Mouse (Mus musculus) kidney, postnatal 0 days (tissue): ENCODE measurements at regions not wholly inside any gene's neighbourhood (a gene's known extent, or its start where the extent isn't known, plus 50 kb on each side); places are given as distances from the start of the nearest gene placed in this dataset.
A peak's percentile ranks its signal among the peaks of the same experiment; 100 is the strongest.

Source experiments
- ATAC-seq: fragments of 200-750 bp; cut with Nextera tagmentation; replicated peaks from 2 replicates; pipeline ENCODE4 v1.8.0; 2017; ENCODE audit warnings: low read depth, moderate number of reproducible peaks, moderate TSS enrichment, moderate library complexity; ENCODE audit not compliant: low FRiP score
- DNase-seq: peaks from one replicate; pipeline ENCODE4 v3.0.0-alpha.2; 2016; ENCODE audit warnings: low spot score
- H3K27ac ChIP-seq: fragments of 300-500 bp; sonication (generic); 2 replicates; pipeline ENCODE4 v1.5.1; 2014; ENCODE audit warnings: mild to moderate bottlenecking
- H3K27me3 ChIP-seq: fragments of 300-500 bp; sonication (generic); 2 replicates; pipeline ENCODE4 v1.6.1; 2014; ENCODE audit warnings: low read length, mixed read lengths; ENCODE audit not compliant: insufficient read depth
- H3K36me3 ChIP-seq: fragments of 300-500 bp; sonication (generic); 2 replicates; pipeline ENCODE4 v1.6.1; 2014; ENCODE audit warnings: low read length, mixed read lengths; ENCODE audit not compliant: insufficient read depth
- H3K4me1 ChIP-seq: fragments of 300-500 bp; sonication (generic); replicated peaks from 2 replicates; pipeline ENCODE4 v1.6.1; 2014; ENCODE audit warnings: antibody characterized with exemption, low read length, mixed read lengths; ENCODE audit not compliant: insufficient read depth
- H3K4me2 ChIP-seq: fragments of 300-500 bp; sonication (generic); 2 replicates; pipeline ENCODE4 v1.6.1; 2014; ENCODE audit warnings: mild to moderate bottlenecking, low read length, moderate library complexity, mixed read lengths
- H3K4me3 ChIP-seq: fragments of 300-500 bp; sonication (generic); replicated peaks from 2 replicates; pipeline ENCODE4 v1.5.1; 2014; ENCODE audit warnings: low read depth, low read length
- H3K9ac ChIP-seq: fragments of 300-500 bp; sonication (generic); 2 replicates; pipeline ENCODE4 v1.6.1; 2014; ENCODE audit warnings: low read depth, low read length
- H3K9me3 ChIP-seq: fragments of 300-500 bp; sonication (generic); replicated peaks from 2 replicates; pipeline ENCODE4 v1.6.1; 2016; ENCODE audit warnings: low read length, inconsistent platforms, mixed read lengths
- CTCF ChIP-seq: IDR thresholded peaks from 2 replicates; pipeline ENCODE4 v1.5.1; 2016; ENCODE audit warnings: antibody characterized with exemption, low read depth, mild to moderate bottlenecking, moderate library complexity
- WGBS: fragments of 180-500 bp; shearing (Covaris S2); extraction: QIAGEN DNeasy Blood & Tissue Kit; methylation state at CpG from one replicate; pipeline ENCODE4 v1.1.7; 2014; 5-methylcytosine and 5-hydroxymethylcytosine counted together

GRCm38 (mm10) chr14:45714311-45714710, 56.4 kb upstream of the Ddhd1 start:
- 30% methylated on average over 1 of the region's 1 CpGs for WGBS

GRCm38 (mm10) chr14:45714786-45715185, 56.8 kb upstream of the Ddhd1 start:
- TF ChIP-seq CTCF: no peak
- Histone ChIP-seq H3K36me3 (no peaks in the 10 kb centered on the region), H3K27ac (no peak overlapping the region), H3K4me3 (no peak overlapping the region), H3K4me1 (no peaks in the 10 kb centered on the region), H3K27me3 (no peaks in the 10 kb centered on the region), H3K9me3 (no peaks in the 10 kb centered on the region), H3K4me2 (no peak overlapping the region), H3K9ac (no peak overlapping the region)
- ATAC-seq: no peak
- DNase-seq: no peak

More at GRCm38 (mm10) chr14:45714311-45714710, 56.4 kb upstream of the Ddhd1 start:
- no peak for ATAC-seq
- Histone ChIP-seq H3K4me2 (no peak overlapping the region), H3K9ac (no peak overlapping the region), H3K9me3 (no peaks in the 10 kb centered on the region), H3K4me1 (no peaks in the 10 kb centered on the region), H3K27ac (no peak overlapping the region), H3K4me3 (no peak overlapping the region), H3K36me3 (no peaks in the 10 kb centered on the region), H3K27me3 (no peaks in the 10 kb centered on the region)
- DNase-seq: no peak
- TF ChIP-seq CTCF: no peak

GRCm38 (mm10) chr14:45716100-45716499, 58.2 kb upstream of the Ddhd1 start:
- ATAC-seq (no peak), DNase-seq (no peak)
- H3K9me3 ChIP-seq: no peaks in the 10 kb centered on the region
- H3K36me3 ChIP-seq: no peaks in the 10 kb centered on the region
- H3K4me1 ChIP-seq: no peaks in the 10 kb centered on the region
- no peak overlapping the region for H3K27ac ChIP-seq
- no peak overlapping the region for H3K9ac ChIP-seq
- no peak overlapping the region for H3K4me2 ChIP-seq
- 41% methylated on average over 1 of the region's 1 CpGs for WGBS
- TF ChIP-seq CTCF: no peak
- H3K4me3 ChIP-seq: no peak overlapping the region
- 0 out of 2 replicates have a peak, but pooled peaks cover 3% of the 10 kb centered on the region for H3K27me3 ChIP-seq

GRCm38 (mm10) chr14:45722887-45723286, 64.9 kb upstream of the Ddhd1 start:
- no peak overlapping the region for H3K4me2 ChIP-seq
- ATAC-seq (no peak; the same call in 1 of the 2 replicates), DNase-seq (peak; percentile 71)
- no peaks in the 10 kb centered on the region for H3K4me1 ChIP-seq
- H3K36me3 ChIP-seq: no peaks in the 10 kb centered on the region
- H3K9me3 ChIP-seq: no peaks in the 10 kb centered on the region; the same call in 1 of the 2 replicates
- H3K4me3 ChIP-seq: no peak overlapping the region
- TF ChIP-seq CTCF: no peak
- WGBS: 9% methylated on average over 6 of the region's 6 CpGs
- no peak overlapping the region for H3K27ac ChIP-seq
- no peak overlapping the region for H3K9ac ChIP-seq
- H3K27me3 ChIP-seq: 0 out of 2 replicates have a peak, but pooled peaks cover 3% of the 10 kb centered on the region

GRCm38 (mm10) chr14:45724341-45724740, 66.4 kb upstream of the Ddhd1 start:
- no peak for DNase-seq
- H3K4me2 ChIP-seq: no peak overlapping the region
- H3K4me3 ChIP-seq: no peak overlapping the region
- H3K27ac ChIP-seq: no peak overlapping the region
- no peaks in the 10 kb centered on the region; the same call in 1 of the 2 replicates for H3K9me3 ChIP-seq
- H3K36me3 ChIP-seq: no peaks in the 10 kb centered on the region
- no peaks in the 10 kb centered on the region for H3K4me1 ChIP-seq
- ATAC-seq: no peak
- H3K9ac ChIP-seq: no peak overlapping the region
- 0 out of 2 replicates have a peak, but pooled peaks cover 3% of the 10 kb centered on the region for H3K27me3 ChIP-seq
- no peak for TF ChIP-seq CTCF
- WGBS: 96% methylated on average over 2 of the region's 2 CpGs

- no peak for ATAC-seq
- H3K4me1 ChIP-seq: no peaks in the 10 kb centered on the region
Measured at GRCm38 (mm10) chr14:45734530-45735410, 76.8 kb upstream of the Ddhd1 start.

More at GRCm38 (mm10) chr14:45734530-45735410, 76.8 kb upstream of the Ddhd1 start:
- H3K4me2 ChIP-seq: no peak overlapping the region
- no peak for TF ChIP-seq CTCF
- WGBS: 74% methylated on average over 10 of the region's 10 CpGs
- H3K27me3 ChIP-seq: no peaks in the 10 kb centered on the region
- no peak overlapping the region for H3K9ac ChIP-seq
- DNase-seq: no peak
- no peaks in the 10 kb centered on the region for H3K36me3 ChIP-seq
- no peak overlapping the region for H3K4me3 ChIP-seq
- H3K27ac ChIP-seq: no peak overlapping the region
- H3K9me3 ChIP-seq: no peaks in the 10 kb centered on the region
